Comparison of ENCODE assay signal across 8 mouse cellular contexts in the genomic region with DNA sequence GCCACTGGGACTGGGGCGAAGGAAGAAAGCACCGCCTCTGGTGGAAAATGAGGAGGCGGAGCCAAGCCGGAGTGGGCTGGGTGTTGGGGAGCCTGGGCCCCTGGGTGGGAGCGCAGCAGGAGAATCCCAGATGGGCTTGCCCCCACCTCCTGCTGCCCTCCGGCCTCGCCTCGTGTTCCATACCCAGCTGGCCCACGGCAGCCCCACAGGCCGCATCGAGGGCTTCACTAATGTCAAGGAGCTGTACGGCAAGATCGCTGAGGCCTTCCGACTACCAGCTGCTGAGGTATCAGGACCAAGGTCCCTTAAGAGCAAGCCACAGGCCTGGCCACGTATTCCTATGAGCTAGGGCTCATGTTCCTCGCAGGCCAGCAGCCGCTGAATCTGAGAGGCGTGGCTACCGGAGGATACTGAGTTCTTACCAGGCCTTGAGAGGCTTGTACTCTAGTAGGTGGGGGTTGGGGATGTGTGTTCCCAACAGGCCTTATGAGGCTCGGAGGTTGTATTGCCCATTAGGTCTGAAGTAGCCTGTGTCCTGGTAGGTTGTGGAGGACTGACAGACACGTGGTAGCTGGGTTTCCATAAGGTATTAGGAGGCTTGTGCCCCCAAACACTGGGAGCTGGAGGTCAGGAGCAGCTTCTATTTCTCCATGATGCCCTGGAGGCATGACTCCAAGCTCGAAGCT. TPM values are rescaled to one million over a fixed set of nuclear protein-coding genes. Genes with fewer than 3 reads are reported as not detected.
DNase-seq lines count a peak whose midpoint lies in the region; ATAC-seq lines count a peak whose summit lies in the region.

No protein-coding gene starts in this region.

- H3K9ac ChIP-seq in hindbrain, embryonic 15.5 days = no peak overlapping the region
- peak overlapping the region; percentile 49 for H3K9ac ChIP-seq in liver, embryonic 13.5 days
- peak overlapping the region; percentile 69 for H3K9ac ChIP-seq in stomach, embryonic 16.5 days (ENCODE audit: low read length)

- ATAC-seq in frontal cortex, adult (ENCODE audit: low TSS enrichment) = peak; percentile 34; the same call in 1 of the 2 replicates
- peak; percentile 19; the same call in 1 of the 2 replicates for ATAC-seq in hindbrain, embryonic 15.5 days (ENCODE audit: low FRiP score, low read depth)
- no peak for ATAC-seq in liver, embryonic 13.5 days (ENCODE audit: low read depth)
- ATAC-seq in stomach, embryonic 16.5 days (ENCODE audit: insufficient read depth, low FRiP score) = peak; percentile 22

- H3K27ac ChIP-seq in hindbrain, embryonic 15.5 days (replicated peaks) = 0 out of 2 replicates have a peak overlapping the region, but pooled peaks have one; percentile 35
- H3K27ac ChIP-seq in liver, embryonic 13.5 days = no peak overlapping the region
- peak overlapping the region; percentile 82 for H3K27ac ChIP-seq in stomach, embryonic 16.5 days (ENCODE audit: low read length)

- H3K4me1 ChIP-seq in hindbrain, embryonic 15.5 days (replicated peaks) = peaks cover 38% of the 10 kb centered on the region
- H3K4me1 ChIP-seq in liver, embryonic 13.5 days (replicated peaks) = peaks cover 60% of the 10 kb centered on the region
- peaks cover 64% of the 10 kb centered on the region for H3K4me1 ChIP-seq in stomach, embryonic 16.5 days (ENCODE audit: control insufficient read depth, insufficient read depth, low read length)

- WGBS in hindbrain, embryonic 15.5 days = 26% methylated on average over 22 of the region's 22 CpGs
- WGBS in liver, embryonic 13.5 days (ENCODE audit: insufficient replicate concordance) = 44% methylated on average over 22 of the region's 22 CpGs
- WGBS in stomach, embryonic 16.5 days = 15% methylated on average over 22 of the region's 22 CpGs

- H3K4me3 ChIP-seq in hindbrain, embryonic 15.5 days = no peak overlapping the region
- H3K4me3 ChIP-seq in liver, embryonic 13.5 days (replicated peaks) = no peak overlapping the region; the same call in 1 of the 2 replicates
- peak overlapping the region; percentile 32 for H3K4me3 ChIP-seq in stomach, embryonic 16.5 days (replicated peaks; ENCODE audit: low read length)

- H3K36me3 ChIP-seq in hindbrain, embryonic 15.5 days = no peaks in the 10 kb centered on the region
- 0 out of 2 replicates have a peak, but pooled peaks cover 3% of the 10 kb centered on the region for H3K36me3 ChIP-seq in liver, embryonic 13.5 days
- peaks cover 11% of the 10 kb centered on the region; the same call in 1 of the 2 replicates for H3K36me3 ChIP-seq in stomach, embryonic 16.5 days (ENCODE audit: control insufficient read depth, insufficient read depth, low read length)

- H3K4me2 ChIP-seq in hindbrain, embryonic 15.5 days = peak overlapping the region; percentile 27; the same call in 1 of the 2 replicates
- peak overlapping the region; percentile 39; the same call in 1 of the 2 replicates for H3K4me2 ChIP-seq in liver, embryonic 13.5 days
- H3K4me2 ChIP-seq in stomach, embryonic 16.5 days (ENCODE audit: low read depth, low read length) = peak overlapping the region; percentile 46

- H3K9me3 ChIP-seq in hindbrain, embryonic 15.5 days = no peaks in the 10 kb centered on the region
- no peaks in the 10 kb centered on the region for H3K9me3 ChIP-seq in liver, embryonic 13.5 days (replicated peaks)
- no peaks in the 10 kb centered on the region for H3K9me3 ChIP-seq in stomach, embryonic 16.5 days (replicated peaks; ENCODE audit: control insufficient read depth, low read length)

- no peaks in the 10 kb centered on the region for H3K27me3 ChIP-seq in hindbrain, embryonic 15.5 days
- H3K27me3 ChIP-seq in liver, embryonic 13.5 days = no peaks in the 10 kb centered on the region
- H3K27me3 ChIP-seq in stomach, embryonic 16.5 days (ENCODE audit: control insufficient read depth, insufficient read depth, low read length) = no peaks in the 10 kb centered on the region

- no peak for DNase-seq in frontal cortex, postnatal 10 days (ENCODE audit: low spot score in 2 of 2)
- peak; percentile 36 for DNase-seq in embryo, embryonic 9.5 days (ENCODE audit: extremely low spot score)
- DNase-seq in liver, embryonic 13.5 days = no peak
- DNase-seq in ovary, postnatal 14 days (ENCODE audit: low spot score) = no peak
- DNase-seq in adrenal gland, adult 8-10 months = no peak

RNA-seq across cellular contexts. Expression of a gene that starts 5.3 kb away (rescaled TPM):
- 1.00 and 1.0 TPM in 2 replicates for polyA plus RNA-seq in hindbrain, embryonic 15.5 days (2015; fragmentation: Nextera tagmentation; extraction: Ambion mirVana)
- polyA plus RNA-seq in liver, embryonic 13.5 days (2015; fragmentation: Nextera tagmentation; extraction: Ambion mirVana) = 0.06 and 0.32 TPM in 2 replicates
- polyA plus RNA-seq in stomach, embryonic 16.5 days (2015; fragmentation: Nextera tagmentation; extraction: Ambion mirVana) = 5.7 and 6.3 TPM in 2 replicates
- 1 to 10 TPM in 2 of 4 experiments, under 1 TPM in 2; 0.77 to 1.4 (median 1.1) TPM for total RNA-seq in adrenal gland, adult 8-10 months (2022)

RNA-seq across cellular contexts. Expression of a gene that starts 8.7 kb away (rescaled TPM):
- 132 and 133 TPM in 2 replicates for polyA plus RNA-seq in hindbrain, embryonic 15.5 days (2015; fragmentation: Nextera tagmentation; extraction: Ambion mirVana)
- polyA plus RNA-seq in liver, embryonic 13.5 days (2015; fragmentation: Nextera tagmentation; extraction: Ambion mirVana) = 61.3 and 64.3 TPM in 2 replicates
- 190 TPM in 2 replicates for polyA plus RNA-seq in stomach, embryonic 16.5 days (2015; fragmentation: Nextera tagmentation; extraction: Ambion mirVana)
- 10 to 100 TPM; 35.1 to 48.0 (median 40.1) TPM for total RNA-seq in adrenal gland, adult 8-10 months (2022)

RNA-seq across cellular contexts. Expression of a gene that starts 37.8 kb away (rescaled TPM):
- 27.1 and 30.9 TPM in 2 replicates for polyA plus RNA-seq in hindbrain, embryonic 15.5 days (2015; fragmentation: Nextera tagmentation; extraction: Ambion mirVana)
- polyA plus RNA-seq in liver, embryonic 13.5 days (2015; fragmentation: Nextera tagmentation; extraction: Ambion mirVana) = 11.5 and 11.8 TPM in 2 replicates
- polyA plus RNA-seq in stomach, embryonic 16.5 days (2015; fragmentation: Nextera tagmentation; extraction: Ambion mirVana) = 14.7 and 19.9 TPM in 2 replicates
- 100 to 1,000 TPM; 108 to 141 (median 123) TPM for total RNA-seq in adrenal gland, adult 8-10 months (2022)

RNA-seq across cellular contexts. Expression of a gene that starts 53.1 kb away (rescaled TPM):
- polyA plus RNA-seq in hindbrain, embryonic 15.5 days (2015; fragmentation: Nextera tagmentation; extraction: Ambion mirVana) = 58.1 and 60.9 TPM in 2 replicates
- 54.5 and 59.6 TPM in 2 replicates for polyA plus RNA-seq in liver, embryonic 13.5 days (2015; fragmentation: Nextera tagmentation; extraction: Ambion mirVana)
- polyA plus RNA-seq in stomach, embryonic 16.5 days (2015; fragmentation: Nextera tagmentation; extraction: Ambion mirVana) = 69.6 and 74.3 TPM in 2 replicates
- total RNA-seq in adrenal gland, adult 8-10 months (2022) = 10 to 100 TPM; 25.6 to 40.4 (median 25.8) TPM

RNA-seq across cellular contexts. Expression of a gene that starts 53.4 kb away (rescaled TPM):
- 1,382 and 1,396 TPM in 2 replicates for polyA plus RNA-seq in hindbrain, embryonic 15.5 days (2015; fragmentation: Nextera tagmentation; extraction: Ambion mirVana)
- polyA plus RNA-seq in liver, embryonic 13.5 days (2015; fragmentation: Nextera tagmentation; extraction: Ambion mirVana) = 334 and 348 TPM in 2 replicates
- 503 and 554 TPM in 2 replicates for polyA plus RNA-seq in stomach, embryonic 16.5 days (2015; fragmentation: Nextera tagmentation; extraction: Ambion mirVana)
- 100 to 1,000 TPM; 432 to 499 (median 449) TPM for total RNA-seq in adrenal gland, adult 8-10 months (2022)
